Mouse (Mus musculus): ENCODE data around the gene Rela.
"Not testable (repeated sequence)": the region's sequence is repeated elsewhere in the genome, so short reads cannot be mapped to it uniquely, and the experiment has no call there.

Rela gene

GRCm38 (mm10) chr19:5664669-5665257 is 27.5 kb downstream of the Rela start:
- no peak for DNase-seq (ENCODE audit: low read depth in 2 of 2, low spot score in 2 of 2)

GRCm38 (mm10) chr19:5665465-5665864 is 28.2 kb downstream of the Rela start:
- DNase-seq (ENCODE audit: low read depth in 2 of 2, low spot score in 2 of 2), result no peak

GRCm38 (mm10) chr19:5666386-5666785 is 29.1 kb downstream of the Rela start:
- DNase-seq (ENCODE audit: low read depth in 2 of 2, low spot score in 2 of 2), result no peak

GRCm38 (mm10) chr19:5668372-5668771 is 31.1 kb downstream of the Rela start:
- no peak for DNase-seq (ENCODE audit: low read depth in 2 of 2, low spot score in 2 of 2)

- DNase-seq (ENCODE audit: low read depth in 2 of 2, low spot score in 2 of 2), result no peak
Observed at GRCm38 (mm10) chr19:5680432-5680831, 43.1 kb downstream of the Rela start.

GRCm38 (mm10) chr19:5684236-5684635 is 47.0 kb downstream of the Rela start:
- no peak for DNase-seq (ENCODE audit: low read depth in 2 of 2, low spot score in 2 of 2)

- DNase-seq (ENCODE audit: low read depth in 2 of 2, low spot score in 2 of 2), result no peak
Observed at GRCm38 (mm10) chr19:5684985-5685384, 47.7 kb downstream of the Rela start.

GRCm38 (mm10) chr19:5685431-5685830 is 48.1 kb downstream of the Rela start:
- DNase-seq (ENCODE audit: low read depth in 2 of 2, low spot score in 2 of 2), result no peak

GRCm38 (mm10) chr19:5685861-5686260 is 48.6 kb downstream of the Rela start:
- DNase-seq (ENCODE audit: low read depth in 2 of 2, low spot score in 2 of 2), result no peak

GRCm38 (mm10) chr19:5686437-5686836 is 49.2 kb downstream of the Rela start:
- no peak for DNase-seq (ENCODE audit: low read depth in 2 of 2, low spot score in 2 of 2)

GRCm38 (mm10) chr19:5686954-5687353 is 49.7 kb downstream of the Rela start:
- not testable (repeated sequence) for DNase-seq (ENCODE audit: low read depth in 2 of 2, low spot score in 2 of 2)

GRCm38 (mm10) chr19:5687738-5688137 is 50.5 kb downstream of the Rela start:
- no peak for DNase-seq (ENCODE audit: low read depth in 2 of 2, low spot score in 2 of 2)

GRCm38 (mm10) chr19:5688200-5689087 is 51.2 kb downstream of the Rela start, which contains the start of the genes Map3k11 and Pcnx3:
TSS of gene Map3k11 (plus strand) at chr19:5688742.
TSS of gene Pcnx3 (minus strand) at chr19:5688908.
- DNase-seq (ENCODE audit: low read depth in 2 of 2, low spot score in 2 of 2), result peak; percentile 93 to 95

- DNase-seq (ENCODE audit: low read depth in 2 of 2, low spot score in 2 of 2), result no peak
Observed at GRCm38 (mm10) chr19:5689088-5689428, 51.8 kb downstream of the Rela start.

GRCm38 (mm10) chr19:5689565-5690342 is 52.5 kb downstream of the Rela start:
- peak; percentile 70 to 74 for DNase-seq (ENCODE audit: low read depth in 2 of 2, low spot score in 2 of 2)

- no peak for DNase-seq (ENCODE audit: low read depth in 2 of 2, low spot score in 2 of 2)
Observed at GRCm38 (mm10) chr19:5690343-5690735, 53.1 kb downstream of the Rela start.

GRCm38 (mm10) chr19:5691601-5692000 is 54.3 kb downstream of the Rela start:
- DNase-seq (ENCODE audit: low read depth in 2 of 2, low spot score in 2 of 2), result no peak

GRCm38 (mm10) chr19:5692086-5692912 is 55.0 kb downstream of the Rela start:
- DNase-seq (ENCODE audit: low read depth in 2 of 2, low spot score in 2 of 2), result no peak

GRCm38 (mm10) chr19:5692913-5693396 is 55.7 kb downstream of the Rela start:
- DNase-seq (ENCODE audit: low read depth in 2 of 2, low spot score in 2 of 2), result no peak

- no peak for DNase-seq (ENCODE audit: low read depth in 2 of 2, low spot score in 2 of 2)
Observed at GRCm38 (mm10) chr19:5693801-5694200, 56.5 kb downstream of the Rela start.
